Mouse (Mus musculus) neural tube, embryonic 15.5 days (tissue): ENCODE measurements around the gene Arhgap45. TPM values are rescaled to one million over a fixed set of nuclear protein-coding genes. Genes with fewer than 3 reads are reported as not detected.

ENCODE experiments used
- ATAC-seq: fragments of 200-750 bp; cut with Nextera tagmentation; 2 replicates; pipeline ENCODE4 v1.8.0; 2017; ENCODE audit warnings: mild to moderate bottlenecking, moderate TSS enrichment, moderate library complexity; ENCODE audit not compliant: low FRiP score
- H3K27ac ChIP-seq: fragments of 300-500 bp; sonication (generic); replicated peaks from 2 replicates; pipeline ENCODE4 v1.5.1; 2015; ENCODE audit warnings: mild to moderate bottlenecking, inconsistent platforms
- H3K27me3 ChIP-seq: fragments of 300-500 bp; sonication (generic); replicated peaks from 2 replicates; pipeline ENCODE4 v1.6.1; 2015; ENCODE audit warnings: inconsistent platforms
- H3K36me3 ChIP-seq: fragments of 300-500 bp; sonication (generic); 2 replicates; pipeline ENCODE4 v1.6.1; 2015; ENCODE audit warnings: inconsistent platforms
- H3K4me1 ChIP-seq: fragments of 300-500 bp; sonication (generic); 2 replicates; pipeline ENCODE4 v1.6.1; 2015; ENCODE audit warnings: inconsistent platforms
- H3K4me2 ChIP-seq: fragments of 300-500 bp; sonication (generic); 2 replicates; pipeline ENCODE4 v1.6.1; 2015; ENCODE audit warnings: inconsistent platforms, mild to moderate bottlenecking, moderate library complexity
- H3K4me3 ChIP-seq: fragments of 300-500 bp; sonication (generic); replicated peaks from 2 replicates; pipeline ENCODE4 v1.5.1; 2015; ENCODE audit warnings: mild to moderate bottlenecking, inconsistent platforms
- H3K9ac ChIP-seq: fragments of 300-500 bp; sonication (generic); replicated peaks from 2 replicates; pipeline ENCODE4 v1.6.1; 2015; ENCODE audit warnings: mild to moderate bottlenecking, inconsistent platforms
- H3K9me3 ChIP-seq: fragments of 300-500 bp; sonication (generic); replicated peaks from 2 replicates; pipeline ENCODE4 v1.6.1; 2016; ENCODE audit warnings: inconsistent platforms
- WGBS: fragments of 180-500 bp; shearing (Covaris S2); methylation state at CpG from one replicate; pipeline ENCODE4 v1.1.7; 2015; ENCODE audit warnings: mixed read lengths; 5-methylcytosine and 5-hydroxymethylcytosine counted together
- polyA plus RNA-seq: library from polyadenylated mRNA; unstranded; fragments of >200 nt; fragmentation: Nextera tagmentation; extraction: Ambion mirVana; gene quantifications from 2 replicates; pipeline ENCODE4 v1.2.1, GENCODE M21; 2015

Gene Arhgap45
- polyA plus RNA-seq, 1 experiment from 2014 or later, result 2.0 TPM

DNA sequence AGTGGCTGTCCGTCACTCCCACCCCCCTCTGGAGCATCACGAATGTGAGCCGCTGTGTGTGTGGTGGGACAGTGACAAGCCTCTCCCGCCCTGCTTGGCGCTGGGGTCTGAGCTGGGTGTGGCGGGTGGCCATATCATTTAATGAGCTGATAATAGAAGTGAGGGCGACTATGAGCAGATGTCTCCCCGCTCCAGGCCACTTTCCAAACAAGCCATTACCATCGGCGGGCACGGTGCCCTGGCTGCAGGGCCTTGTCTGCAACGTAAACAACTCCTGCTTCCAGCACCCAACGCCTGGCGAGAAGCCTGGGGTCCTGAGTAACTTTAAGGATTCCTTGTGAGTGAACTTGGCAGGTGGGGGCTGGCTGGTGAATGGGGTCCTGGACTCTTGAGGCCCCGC, 18.6 kb upstream of the Arhgap45 start:
- Histone ChIP-seq H3K4me2 (peak overlapping the region; percentile 83), H3K27me3 (peaks cover 15% of the 10 kb centered on the region; the same call in 1 of the 2 replicates), H3K9me3 (no peaks in the 10 kb centered on the region), H3K36me3 (no peaks in the 10 kb centered on the region), H3K9ac (peak overlapping the region; percentile 56), H3K4me3 (peak overlapping the region; percentile 53), H3K4me1 (peaks cover 23% of the 10 kb centered on the region), H3K27ac (peak overlapping the region; percentile 76)
- peak; percentile 23 for ATAC-seq
- 6% methylated on average over 15 of the region's 15 CpGs for WGBS

DNA sequence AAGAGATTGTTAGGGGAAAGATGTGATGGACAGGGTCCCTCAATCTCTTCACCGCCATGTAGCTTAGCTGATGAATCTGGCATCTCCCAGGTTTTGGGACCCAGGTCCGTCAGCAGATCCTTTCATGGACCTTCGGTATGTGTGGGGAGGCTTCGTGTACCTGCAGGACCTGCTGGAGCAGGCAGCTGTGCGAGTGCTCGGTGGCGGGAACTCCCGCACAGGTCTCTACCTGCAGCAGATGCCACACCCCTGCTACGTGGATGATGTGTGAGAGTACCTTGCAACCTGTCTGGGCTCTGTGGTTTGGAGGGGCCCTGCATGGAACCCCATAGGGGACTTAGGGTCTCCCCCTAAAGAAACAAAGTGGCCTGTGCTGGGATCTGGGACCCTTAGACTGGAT, 14.5 kb upstream of the Arhgap45 start:
- no peak overlapping the region for H3K9ac ChIP-seq
- no peak for ATAC-seq
- H3K4me3 ChIP-seq, result no peak overlapping the region
- H3K27ac ChIP-seq, result no peak overlapping the region
- 78% methylated on average over 9 of the region's 9 CpGs for WGBS
- H3K36me3 ChIP-seq, result no peaks in the 10 kb centered on the region
- no peak overlapping the region for H3K4me2 ChIP-seq
- peaks cover 23% of the 10 kb centered on the region for H3K4me1 ChIP-seq
- H3K27me3 ChIP-seq, result peaks cover 22% of the 10 kb centered on the region; the same call in 1 of the 2 replicates
- H3K9me3 ChIP-seq, result no peaks in the 10 kb centered on the region

DNA sequence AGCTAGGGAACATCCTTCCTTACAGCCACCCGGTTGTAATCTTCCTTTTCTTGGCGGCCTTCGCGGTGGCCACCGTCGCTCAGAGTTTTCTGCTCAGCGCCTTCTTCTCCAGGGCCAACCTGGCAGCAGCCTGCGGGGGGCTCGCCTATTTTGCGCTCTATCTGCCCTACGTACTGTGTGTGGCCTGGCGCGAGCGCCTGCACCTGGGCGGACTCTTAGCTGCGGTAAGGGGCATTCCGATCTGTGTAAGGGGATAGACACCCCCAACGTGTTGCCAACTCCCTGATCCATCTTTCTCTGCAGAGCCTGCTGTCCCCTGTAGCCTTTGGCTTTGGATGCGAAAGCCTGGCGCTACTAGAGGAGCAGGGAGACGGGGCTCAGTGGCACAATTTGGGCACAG, 13.6 kb upstream of the Arhgap45 start:
- H3K9ac ChIP-seq, result no peak overlapping the region
- WGBS, result 35% methylated on average over 21 of the region's 21 CpGs
- no peak overlapping the region for H3K4me3 ChIP-seq
- ATAC-seq, result no peak
- peaks cover 22% of the 10 kb centered on the region; the same call in 1 of the 2 replicates for H3K27me3 ChIP-seq
- no peaks in the 10 kb centered on the region for H3K36me3 ChIP-seq
- H3K4me2 ChIP-seq, result no peak overlapping the region
- H3K27ac ChIP-seq, result no peak overlapping the region
- H3K9me3 ChIP-seq, result no peaks in the 10 kb centered on the region
- H3K4me1 ChIP-seq, result peaks cover 14% of the 10 kb centered on the region

- peaks cover 22% of the 10 kb centered on the region; the same call in 1 of the 2 replicates for H3K27me3 ChIP-seq
- peaks cover 7% of the 10 kb centered on the region for H3K4me1 ChIP-seq
- H3K36me3 ChIP-seq, result peaks cover 4% of the 10 kb centered on the region
- no peak for ATAC-seq
- H3K9ac ChIP-seq, result no peak overlapping the region
- 53% methylated on average over 9 of the region's 9 CpGs for WGBS
- H3K9me3 ChIP-seq, result no peaks in the 10 kb centered on the region
- no peak overlapping the region for H3K4me2 ChIP-seq
- no peak overlapping the region for H3K27ac ChIP-seq
- H3K4me3 ChIP-seq, result no peak overlapping the region
Measured at GRCm38 (mm10) chr10:80003374-80004232, 12.8 kb upstream of the Arhgap45 start.

- no peak overlapping the region for H3K9ac ChIP-seq
- H3K9me3 ChIP-seq, result no peaks in the 10 kb centered on the region
- H3K4me2 ChIP-seq, result no peak overlapping the region
- H3K4me3 ChIP-seq, result no peak overlapping the region
- peaks cover 11% of the 10 kb centered on the region for H3K36me3 ChIP-seq
- peaks cover 7% of the 10 kb centered on the region for H3K4me1 ChIP-seq
- H3K27ac ChIP-seq, result no peak overlapping the region
- 85% methylated on average over 8 of the region's 8 CpGs for WGBS
- H3K27me3 ChIP-seq, result peaks cover 22% of the 10 kb centered on the region; the same call in 1 of the 2 replicates
- ATAC-seq, result no peak
Measured at GRCm38 (mm10) chr10:80004233-80004705, 12.2 kb upstream of the Arhgap45 start.

DNA sequence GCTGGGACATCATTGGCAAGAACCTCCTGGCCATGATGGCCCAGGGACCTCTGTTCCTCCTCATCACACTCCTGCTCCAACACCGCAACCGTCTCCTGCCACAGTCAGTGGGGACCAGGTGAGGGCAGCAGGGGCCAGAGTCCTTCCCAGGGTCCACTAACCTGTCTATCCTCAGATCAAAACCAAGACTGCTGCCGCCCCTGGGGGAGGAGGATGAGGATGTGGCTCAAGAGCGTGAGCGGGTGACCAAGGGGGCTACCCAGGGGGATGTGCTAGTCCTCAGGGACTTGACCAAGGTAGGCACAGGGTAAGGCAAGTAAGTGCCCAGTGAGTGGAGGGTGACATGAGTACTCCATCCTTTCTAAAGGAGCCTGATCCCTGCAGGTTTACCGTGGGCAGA, 4.7 kb upstream of the Arhgap45 start:
- no peak overlapping the region for H3K9ac ChIP-seq
- H3K9me3 ChIP-seq, result peaks cover 16% of the 10 kb centered on the region
- H3K27ac ChIP-seq, result no peak overlapping the region
- H3K4me3 ChIP-seq, result no peak overlapping the region
- H3K36me3 ChIP-seq, result peaks cover 43% of the 10 kb centered on the region
- peaks cover 50% of the 10 kb centered on the region for H3K27me3 ChIP-seq
- H3K4me2 ChIP-seq, result no peak overlapping the region
- 90% methylated on average over 6 of the region's 6 CpGs for WGBS
- H3K4me1 ChIP-seq, result no peaks in the 10 kb centered on the region
- ATAC-seq, result no peak

DNA sequence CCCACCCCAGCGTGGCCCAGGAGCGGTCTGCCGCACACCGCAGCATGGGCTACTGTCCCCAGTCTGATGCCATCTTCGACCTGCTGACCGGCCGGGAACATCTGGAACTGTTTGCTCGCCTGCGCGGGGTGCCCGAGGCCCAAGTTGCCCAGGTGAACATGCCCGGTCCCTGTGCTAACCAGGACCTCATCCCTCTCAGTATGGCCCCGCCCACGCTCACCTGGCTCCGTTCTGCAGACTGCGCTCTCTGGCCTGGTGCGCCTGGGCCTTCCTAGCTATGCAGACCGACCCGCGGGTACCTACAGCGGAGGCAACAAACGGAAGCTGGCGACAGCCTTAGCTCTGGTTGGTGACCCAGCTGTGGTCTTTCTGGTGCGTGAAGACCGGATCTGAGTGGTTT, 2.8 kb upstream of the Arhgap45 start:
- Histone ChIP-seq H3K27ac (no peak overlapping the region), H3K4me2 (no peak overlapping the region), H3K27me3 (peaks cover 57% of the 10 kb centered on the region), H3K9ac (no peak overlapping the region), H3K4me1 (no peaks in the 10 kb centered on the region), H3K36me3 (peaks cover 39% of the 10 kb centered on the region), H3K4me3 (no peak overlapping the region), H3K9me3 (peaks cover 16% of the 10 kb centered on the region)
- 36% methylated on average over 25 of the region's 25 CpGs for WGBS
- ATAC-seq, result no peak

DNA sequence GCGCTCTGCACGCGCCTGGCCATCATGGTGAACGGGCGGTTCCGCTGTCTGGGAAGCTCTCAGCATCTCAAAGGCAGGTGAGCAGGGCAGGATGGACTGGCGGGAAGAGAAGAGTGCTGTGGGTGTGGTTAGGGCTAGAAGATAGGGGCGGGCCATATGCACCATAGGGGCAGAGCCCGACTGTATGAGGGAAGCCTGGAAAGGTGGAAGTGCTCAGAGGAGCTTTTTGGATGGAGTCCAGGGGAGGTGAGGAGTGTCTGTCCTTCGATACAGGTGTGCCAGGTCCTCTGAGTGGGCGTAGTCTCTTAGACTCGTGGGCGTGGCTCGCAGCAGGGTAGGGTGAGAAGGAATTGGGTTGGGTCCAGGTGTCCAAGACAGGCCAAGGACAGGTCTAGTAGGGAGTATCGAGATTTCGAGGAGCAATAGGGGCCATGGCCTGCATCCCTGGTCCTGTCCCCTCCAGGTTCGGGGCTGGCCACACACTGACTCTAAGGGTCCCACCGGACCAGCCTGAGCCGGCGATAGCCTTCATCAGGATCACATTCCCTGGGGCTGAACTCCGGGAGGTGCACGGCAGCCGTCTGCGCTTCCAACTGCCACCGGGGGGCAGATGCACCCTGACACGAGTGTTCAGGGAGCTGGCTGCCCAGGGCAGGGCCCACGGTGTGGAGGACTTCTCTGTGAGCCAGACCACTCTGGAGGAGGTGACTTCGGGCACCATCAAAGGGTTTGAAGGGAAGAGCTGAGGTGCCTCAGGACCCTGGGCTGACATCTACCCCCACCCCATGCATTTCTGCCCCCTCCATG, 1.8 kb upstream of the Arhgap45 start:
- H3K27me3 ChIP-seq, result peaks cover 68% of the 10 kb centered on the region
- no peaks in the 10 kb centered on the region for H3K4me1 ChIP-seq
- H3K36me3 ChIP-seq, result peaks cover 28% of the 10 kb centered on the region
- no peak overlapping the region for H3K4me3 ChIP-seq
- 25% methylated on average over 28 of the region's 28 CpGs for WGBS
- no peak overlapping the region for H3K4me2 ChIP-seq
- ATAC-seq, result no peak
- no peak overlapping the region for H3K9ac ChIP-seq
- H3K9me3 ChIP-seq, result peaks cover 16% of the 10 kb centered on the region
- H3K27ac ChIP-seq, result no peak overlapping the region

GRCm38 (mm10) chr10:80015583-80015982, 870 bp upstream of the Arhgap45 start:
- Histone ChIP-seq H3K9me3 (peaks cover 10% of the 10 kb centered on the region), H3K4me2 (no peak overlapping the region), H3K27ac (no peak overlapping the region), H3K9ac (no peak overlapping the region), H3K36me3 (peaks cover 19% of the 10 kb centered on the region), H3K27me3 (peaks cover 77% of the 10 kb centered on the region), H3K4me3 (no peak overlapping the region), H3K4me1 (no peaks in the 10 kb centered on the region)
- WGBS, result 84% methylated on average over 10 of the region's 10 CpGs
- no peak for ATAC-seq

DNA sequence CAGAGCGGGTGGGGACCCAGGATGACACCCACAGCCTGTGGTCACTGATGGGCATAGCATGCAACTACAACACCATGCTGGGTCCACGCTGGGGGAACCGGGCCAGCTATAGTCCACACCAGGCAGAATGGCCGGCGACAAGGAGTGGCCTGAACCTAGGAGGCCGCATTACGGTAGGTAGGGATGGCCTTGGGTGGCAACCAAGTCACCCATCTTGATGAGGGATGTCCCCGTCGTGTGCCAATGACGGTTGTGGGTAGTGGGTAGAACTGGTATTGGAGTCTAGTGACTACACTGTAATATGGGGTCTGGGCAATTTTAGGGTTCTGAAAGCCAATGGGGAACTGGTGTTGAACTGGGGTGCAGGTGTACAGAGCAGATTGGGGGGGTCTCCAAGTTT, 478 bp downstream of the Arhgap45 start:
- Histone ChIP-seq H3K9me3 (no peaks in the 10 kb centered on the region), H3K27ac (no peak overlapping the region), H3K4me2 (no peak overlapping the region), H3K4me1 (no peaks in the 10 kb centered on the region), H3K4me3 (no peak overlapping the region), H3K36me3 (peaks cover 6% of the 10 kb centered on the region), H3K27me3 (peaks cover 77% of the 10 kb centered on the region), H3K9ac (no peak overlapping the region)
- no peak for ATAC-seq
- WGBS, result 85% methylated on average over 10 of the region's 10 CpGs

DNA sequence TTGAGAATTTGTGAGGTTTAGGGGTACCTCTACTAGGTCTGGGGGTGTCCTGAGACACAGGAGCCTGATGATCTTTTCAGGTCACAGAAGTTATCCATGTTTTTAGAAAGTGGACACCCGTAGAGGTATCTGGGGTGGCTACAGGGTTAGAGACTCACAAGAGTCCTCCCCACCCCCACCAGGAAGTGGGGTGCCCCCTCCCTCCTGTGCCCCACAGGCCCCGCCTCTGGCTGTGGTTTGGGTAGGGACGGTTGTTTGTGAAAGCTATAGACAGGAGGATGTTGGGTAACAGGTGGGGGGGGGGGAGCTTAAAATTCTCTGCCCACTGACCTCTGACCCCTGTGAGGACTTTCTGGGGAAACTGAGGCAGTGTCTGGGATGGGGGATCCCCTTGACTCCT, 908 bp downstream of the Arhgap45 start:
- Histone ChIP-seq H3K27ac (no peak overlapping the region), H3K9ac (no peak overlapping the region), H3K4me2 (no peak overlapping the region), H3K4me3 (no peak overlapping the region), H3K4me1 (no peaks in the 10 kb centered on the region), H3K36me3 (peaks cover 2% of the 10 kb centered on the region; the same call in 1 of the 2 replicates), H3K9me3 (no peaks in the 10 kb centered on the region), H3K27me3 (peaks cover 73% of the 10 kb centered on the region)
- WGBS, result 87% methylated on average over 3 of the region's 3 CpGs
- no peak for ATAC-seq
